ENCODE assay signal across 8 mouse cellular contexts in genomic region chr13:74245214-74245898, GRCm38 (mm10). TPM values are rescaled to one million over a fixed set of nuclear protein-coding genes. Genes with fewer than 3 reads are reported as not detected.
A peak's percentile ranks its signal among the peaks of the same experiment; 100 is the strongest.
DNase-seq lines count a peak whose midpoint lies in the region; ATAC-seq and TF ChIP-seq lines count a peak whose summit lies in the region.

No protein-coding gene starts in this region.

- no peak overlapping the region for H3K4me2 ChIP-seq in liver, embryonic 12.5 days
- H3K4me2 ChIP-seq in forebrain, embryonic 12.5 days = peak overlapping the region; percentile 37
- H3K4me2 ChIP-seq in heart, embryonic 14.5 days (ENCODE audit: low read length) = peak overlapping the region; percentile 55
- H3K4me2 ChIP-seq in kidney, postnatal 0 days (ENCODE audit: low read length) = peak overlapping the region; percentile 37
- H3K4me2 ChIP-seq in liver, embryonic 13.5 days = no peak overlapping the region
- H3K4me2 ChIP-seq in neural tube, embryonic 13.5 days = peak overlapping the region; percentile 37

- no peak for ATAC-seq in liver, embryonic 12.5 days
- ATAC-seq in forebrain, embryonic 12.5 days (ENCODE audit: low FRiP score) = peak; percentile 97
- peak; percentile 88 for ATAC-seq in heart, embryonic 14.5 days (ENCODE audit: insufficient number of reproducible peaks, insufficient read depth, low FRiP score, low read depth)
- peak; percentile 77 for ATAC-seq in kidney, postnatal 0 days (replicated peaks; ENCODE audit: low FRiP score, low read depth)
- peak; percentile 19; the same call in 1 of the 2 replicates for ATAC-seq in liver, embryonic 13.5 days (ENCODE audit: low read depth)
- peak; percentile 96 for ATAC-seq in neural tube, embryonic 13.5 days (ENCODE audit: low read depth)

- H3K4me1 ChIP-seq in liver, embryonic 12.5 days = peaks cover 21% of the 10 kb centered on the region
- H3K4me1 ChIP-seq in forebrain, embryonic 12.5 days = peaks cover 10% of the 10 kb centered on the region
- peaks cover 8 to 15% of the 10 kb centered on the region in 2 experiments for H3K4me1 ChIP-seq in heart, embryonic 14.5 days (ENCODE audit: control insufficient read depth in 2 of 2, insufficient read depth in 2 of 2, low read length in 2 of 2)
- 0 out of 2 replicates have a peak, but pooled peaks cover 3% of the 10 kb centered on the region for H3K4me1 ChIP-seq in kidney, postnatal 0 days (replicated peaks; ENCODE audit: insufficient read depth, low read length)
- peaks cover 21% of the 10 kb centered on the region for H3K4me1 ChIP-seq in liver, embryonic 13.5 days (replicated peaks)
- H3K4me1 ChIP-seq in neural tube, embryonic 13.5 days (replicated peaks) = peaks cover 9% of the 10 kb centered on the region

- no peak overlapping the region for H3K27ac ChIP-seq in liver, embryonic 12.5 days
- H3K27ac ChIP-seq in forebrain, embryonic 12.5 days = no peak overlapping the region
- peak overlapping the region; percentile 56 to 57; a peak in 3 of 4 replicates for H3K27ac ChIP-seq in heart, embryonic 14.5 days (replicated peaks in 1 of 2; ENCODE audit: control insufficient read depth in 1 of 2, insufficient read depth in 1 of 2, low read depth in 2 of 2, low read length in 2 of 2)
- no peak overlapping the region for H3K27ac ChIP-seq in kidney, postnatal 0 days
- no peak overlapping the region for H3K27ac ChIP-seq in liver, embryonic 13.5 days
- H3K27ac ChIP-seq in neural tube, embryonic 13.5 days (replicated peaks) = no peak overlapping the region

- peaks cover 8% of the 10 kb centered on the region; the same call in 1 of the 2 replicates for H3K27me3 ChIP-seq in liver, embryonic 12.5 days (replicated peaks)
- no peaks in the 10 kb centered on the region for H3K27me3 ChIP-seq in forebrain, embryonic 12.5 days
- H3K27me3 ChIP-seq in heart, embryonic 14.5 days (ENCODE audit: control insufficient read depth, insufficient read depth, low read length) = no peaks in the 10 kb centered on the region
- no peaks in the 10 kb centered on the region for H3K27me3 ChIP-seq in kidney, postnatal 0 days (ENCODE audit: insufficient read depth, low read length)
- H3K27me3 ChIP-seq in liver, embryonic 13.5 days = 0 out of 2 replicates have a peak, but pooled peaks cover under 1% of the 10 kb centered on the region
- no peaks in the 10 kb centered on the region for H3K27me3 ChIP-seq in neural tube, embryonic 13.5 days

- TF ChIP-seq CTCF in kidney, postnatal 0 days (IDR thresholded peaks at IDR 0.05; ENCODE audit: low read depth) = no peak

- H3K9ac ChIP-seq in liver, embryonic 12.5 days = no peak overlapping the region
- no peak overlapping the region for H3K9ac ChIP-seq in forebrain, embryonic 12.5 days
- peak overlapping the region; percentile 35; the same call in 1 of the 2 replicates for H3K9ac ChIP-seq in heart, embryonic 14.5 days (ENCODE audit: low read length)
- no peak overlapping the region for H3K9ac ChIP-seq in kidney, postnatal 0 days (ENCODE audit: low read depth, low read length)
- H3K9ac ChIP-seq in liver, embryonic 13.5 days = no peak overlapping the region
- peak overlapping the region; percentile 31 for H3K9ac ChIP-seq in neural tube, embryonic 13.5 days

- WGBS in liver, embryonic 12.5 days (ENCODE audit: insufficient replicate concordance) = 43% methylated on average over 17 of the region's 17 CpGs
- 31% methylated on average over 17 of the region's 17 CpGs for WGBS in forebrain, embryonic 12.5 days
- 20% methylated on average over 17 of the region's 17 CpGs for WGBS in heart, embryonic 14.5 days
- WGBS in kidney, postnatal 0 days = 24% methylated on average over 17 of the region's 17 CpGs
- WGBS in liver, embryonic 13.5 days (ENCODE audit: insufficient replicate concordance) = 39% methylated on average over 17 of the region's 17 CpGs
- 30% methylated on average over 17 of the region's 17 CpGs for WGBS in neural tube, embryonic 13.5 days

- DNase-seq in liver = peak; percentile 40
- peak; percentile 63 for DNase-seq in kidney, postnatal 0 days (ENCODE audit: low spot score)
- no peak for DNase-seq in liver, embryonic 13.5 days
- DNase-seq in yolk sac, embryonic 10.5 days (ENCODE audit: low spot score) = peak; percentile 12

- no peaks in the 10 kb centered on the region for H3K36me3 ChIP-seq in liver, embryonic 12.5 days
- H3K36me3 ChIP-seq in forebrain, embryonic 12.5 days (replicated peaks) = no peaks in the 10 kb centered on the region
- no peaks in the 10 kb centered on the region for H3K36me3 ChIP-seq in heart, embryonic 14.5 days (ENCODE audit: control insufficient read depth, insufficient read depth, low read length)
- no peaks in the 10 kb centered on the region for H3K36me3 ChIP-seq in kidney, postnatal 0 days (ENCODE audit: insufficient read depth, low read length)
- H3K36me3 ChIP-seq in liver, embryonic 13.5 days = no peaks in the 10 kb centered on the region
- H3K36me3 ChIP-seq in neural tube, embryonic 13.5 days = no peaks in the 10 kb centered on the region

- H3K4me3 ChIP-seq in liver, embryonic 12.5 days = no peak overlapping the region
- no peak overlapping the region for H3K4me3 ChIP-seq in forebrain, embryonic 12.5 days (replicated peaks)
- peak overlapping the region in 1 of 2 experiments; percentile 10; a peak in 1 of 4 replicates for H3K4me3 ChIP-seq in heart, embryonic 14.5 days (ENCODE audit: control insufficient read depth in 1 of 2, insufficient read depth in 1 of 2, low read depth in 1 of 2, low read length in 2 of 2)
- H3K4me3 ChIP-seq in kidney, postnatal 0 days (replicated peaks; ENCODE audit: low read depth, low read length) = no peak overlapping the region
- H3K4me3 ChIP-seq in liver, embryonic 13.5 days (replicated peaks) = no peak overlapping the region
- H3K4me3 ChIP-seq in neural tube, embryonic 13.5 days = no peak overlapping the region

- H3K9me3 ChIP-seq in liver, embryonic 12.5 days (replicated peaks) = no peaks in the 10 kb centered on the region
- no peaks in the 10 kb centered on the region for H3K9me3 ChIP-seq in forebrain, embryonic 12.5 days
- H3K9me3 ChIP-seq in heart, embryonic 14.5 days (ENCODE audit: control insufficient read depth, low read length) = no peaks in the 10 kb centered on the region
- H3K9me3 ChIP-seq in kidney, postnatal 0 days (replicated peaks; ENCODE audit: low read length) = no peaks in the 10 kb centered on the region
- H3K9me3 ChIP-seq in liver, embryonic 13.5 days (replicated peaks) = no peaks in the 10 kb centered on the region
- H3K9me3 ChIP-seq in neural tube, embryonic 13.5 days = no peaks in the 10 kb centered on the region

RNA-seq across cellular contexts. Expression of gene Exoc3, which starts 36.8 kb away (rescaled TPM):
- polyA plus RNA-seq in liver, embryonic 12.5 days (2016; fragmentation: Nextera tagmentation; extraction: Ambion mirVana) = 32.9 and 36.4 TPM in 2 replicates
- 80.6 and 87.3 TPM in 2 replicates for polyA plus RNA-seq in forebrain, embryonic 12.5 days (2016; fragmentation: Nextera tagmentation; extraction: Ambion mirVana)
- polyA plus RNA-seq in heart, embryonic 14.5 days (2014; fragmentation: Nextera tagmentation; extraction: Ambion mirVana) = 64.2 and 64.9 TPM in 2 replicates
- polyA plus RNA-seq in kidney, postnatal 0 days (2015; fragmentation: Nextera tagmentation; extraction: Ambion mirVana) = 59.2 and 61.2 TPM in 2 replicates
- polyA plus RNA-seq in liver, embryonic 13.5 days (2015; fragmentation: Nextera tagmentation; extraction: Ambion mirVana) = 33.3 and 35.7 TPM in 2 replicates
- 90.5 and 101 TPM in 2 replicates for polyA plus RNA-seq in neural tube, embryonic 13.5 days (2015; fragmentation: Nextera tagmentation; extraction: Ambion mirVana)

RNA-seq across cellular contexts. Expression of gene Ahrr, which starts 46.8 kb away (rescaled TPM):
- polyA plus RNA-seq in liver, embryonic 12.5 days (2016; fragmentation: Nextera tagmentation; extraction: Ambion mirVana) = 0.12 and 0.48 TPM in 2 replicates
- 1.4 and 2.0 TPM in 2 replicates for polyA plus RNA-seq in forebrain, embryonic 12.5 days (2016; fragmentation: Nextera tagmentation; extraction: Ambion mirVana)
- polyA plus RNA-seq in heart, embryonic 14.5 days (2014; fragmentation: Nextera tagmentation; extraction: Ambion mirVana) = 0.98 and 1.1 TPM in 2 replicates
- polyA plus RNA-seq in kidney, postnatal 0 days (2015; fragmentation: Nextera tagmentation; extraction: Ambion mirVana) = 0.45 and 0.46 TPM in 2 replicates
- polyA plus RNA-seq in liver, embryonic 13.5 days (2015; fragmentation: Nextera tagmentation; extraction: Ambion mirVana) = 0.13 TPM in 1 of 2 replicates, not detected in the other
- 0.22 and 0.36 TPM in 2 replicates for polyA plus RNA-seq in neural tube, embryonic 13.5 days (2015; fragmentation: Nextera tagmentation; extraction: Ambion mirVana)

Comparison
In these comparisons a context has a peak if more than half of its experiments do, and no peak if none do; other contexts are left out.
1. H3K27ac ChIP-seq: peak in heart, embryonic 14.5 days (2 of 2); none in liver, embryonic 12.5 days (single experiment), forebrain, embryonic 12.5 days (single experiment), kidney, postnatal 0 days (single experiment), liver, embryonic 13.5 days (single experiment) and neural tube, embryonic 13.5 days (single experiment).
2. H3K4me2 ChIP-seq: peak in forebrain, embryonic 12.5 days (single experiment), heart, embryonic 14.5 days (single experiment), kidney, postnatal 0 days (single experiment) and neural tube, embryonic 13.5 days (single experiment); none in liver, embryonic 12.5 days (single experiment) and liver, embryonic 13.5 days (single experiment).
3. H3K9ac ChIP-seq: peak in heart, embryonic 14.5 days (single experiment) and neural tube, embryonic 13.5 days (single experiment); none in liver, embryonic 12.5 days (single experiment), forebrain, embryonic 12.5 days (single experiment), kidney, postnatal 0 days (single experiment) and liver, embryonic 13.5 days (single experiment).